Mouse (Mus musculus) ES-E14 (cell line): ENCODE data around the gene Clic4.

Experiments
- CHD2 ChIP-seq: IDR thresholded peaks from 2 replicates; pipeline ENCODE4 v1.6.1; 2014; ENCODE audit warnings: mild to moderate bottlenecking, low read depth, low read length, inconsistent platforms
- HCFC1 ChIP-seq: IDR thresholded peaks from 2 replicates; pipeline ENCODE4 v1.6.1; 2012; ENCODE audit warnings: low read length, inconsistent platforms, borderline replicate concordance; ENCODE audit not compliant: insufficient read depth
- MAFK ChIP-seq: IDR thresholded peaks from 2 replicates; pipeline ENCODE4 v1.6.1; 2014; ENCODE audit warnings: mild to moderate bottlenecking, low read depth, low read length, inconsistent platforms; ENCODE audit not compliant: insufficient read depth
- ZC3H11A ChIP-seq: IDR thresholded peaks from 2 replicates; pipeline ENCODE4 v1.6.1; 2012; ENCODE audit warnings: low read depth, mild to moderate bottlenecking, inconsistent platforms, low read length, borderline replicate concordance
- ZNF384 ChIP-seq: IDR thresholded peaks from 2 replicates; pipeline ENCODE4 v1.6.1; 2012; ENCODE audit warnings: low read depth, low read length, inconsistent platforms

GRCm38 (mm10) chr4:135221632-135222407 is 50.8 kb downstream of the Clic4 start:
- TF ChIP-seq MAFK (no peak), CHD2 (no peak), ZC3H11A (no peak), HCFC1 (no peak), ZNF384 (no peak)
